Mouse (Mus musculus) heart, embryonic 14.5 days (tissue): ENCODE data around the gene Vars2. TPM values are rescaled to one million over a fixed set of nuclear protein-coding genes. Genes with fewer than 3 reads are reported as not detected.

Experiments
- ATAC-seq: fragments of 200-750 bp; cut with Nextera tagmentation; 2 replicates; pipeline ENCODE4 v1.8.0; 2017; ENCODE audit warnings: low read depth, moderate TSS enrichment; ENCODE audit not compliant: insufficient number of reproducible peaks, insufficient read depth, low FRiP score
- H3K27ac ChIP-seq, 2 experiments: fragments of 200-500 bp in 1 of 2; fragments of 300-500 bp in 1 of 2; sonication (generic) in 1 of 2; replicated peaks in 1 of 2; 2 replicates each; pipeline ENCODE4 v1.5.1; 2012 to 2014; ENCODE audit warnings: low read depth in 2 of 2, low read length in 2 of 2, control low read depth in 1 of 2, mild to moderate bottlenecking in 1 of 2, mixed read lengths in 1 of 2; ENCODE audit not compliant: control insufficient read depth in 1 of 2, insufficient read depth in 1 of 2
- H3K27me3 ChIP-seq: fragments of 300-500 bp; sonication (generic); 2 replicates; pipeline ENCODE4 v1.6.1; 2014; ENCODE audit warnings: mild to moderate bottlenecking, low read length, control low read depth; ENCODE audit not compliant: control insufficient read depth, insufficient read depth
- H3K36me3 ChIP-seq: fragments of 300-500 bp; sonication (generic); 2 replicates; pipeline ENCODE4 v1.6.1; 2014; ENCODE audit warnings: mild to moderate bottlenecking, control low read depth, low read length, mixed read lengths; ENCODE audit not compliant: control insufficient read depth, insufficient read depth
- H3K4me1 ChIP-seq, 2 experiments: fragments of 200-500 bp in 1 of 2; fragments of 300-500 bp in 1 of 2; sonication (generic) in 1 of 2; 2 replicates each; pipeline ENCODE4 v1.6.1; 2012 to 2014; ENCODE audit warnings: low read length in 2 of 2, control low read depth in 1 of 2, mixed read lengths in 1 of 2; ENCODE audit not compliant: control insufficient read depth in 2 of 2, insufficient read depth in 2 of 2
- H3K4me2 ChIP-seq: fragments of 300-500 bp; sonication (generic); 2 replicates; pipeline ENCODE4 v1.6.1; 2014; ENCODE audit warnings: mild to moderate bottlenecking, low read length
- H3K4me3 ChIP-seq, 2 experiments: fragments of 200-500 bp in 1 of 2; fragments of 300-500 bp in 1 of 2; sonication (generic) in 1 of 2; 2 replicates each; pipeline ENCODE4 v1.5.1; 2012 to 2014; ENCODE audit warnings: low read length in 2 of 2, mild to moderate bottlenecking in 2 of 2, control low read depth in 1 of 2, low read depth in 1 of 2, moderate library complexity in 1 of 2; ENCODE audit not compliant: control insufficient read depth in 1 of 2, insufficient read depth in 1 of 2
- H3K9ac ChIP-seq: fragments of 300-500 bp; sonication (generic); 2 replicates; pipeline ENCODE4 v1.6.1; 2014; ENCODE audit warnings: mild to moderate bottlenecking, low read length
- H3K9me3 ChIP-seq: fragments of 300-500 bp; sonication (generic); 2 replicates; pipeline ENCODE4 v1.6.1; 2016; ENCODE audit warnings: low read length, control low read depth; ENCODE audit not compliant: control insufficient read depth
- WGBS: fragments of 180-500 bp; shearing (Covaris S2); extraction: QIAGEN DNeasy Blood & Tissue Kit; methylation state at CpG from one replicate; pipeline ENCODE4 v1.1.7; 2014; 5-methylcytosine and 5-hydroxymethylcytosine counted together
- polyA plus RNA-seq: library from polyadenylated mRNA; unstranded; fragments of >200 nt; fragmentation: Nextera tagmentation; extraction: Ambion mirVana; gene quantifications from 2 replicates; pipeline ENCODE4 v1.2.1, GENCODE M21; 2014

Vars2 gene
- polyA plus RNA-seq, 1 experiment from 2014 or later: 10.8 TPM

GRCm38 (mm10) chr17:35643609-35644236 lies 23.7 kb downstream of the Vars2 start, which contains the start of gene Mucl3:
Gene Mucl3 (minus strand): TSS chr17:35643695.
- Histone ChIP-seq H3K27me3 (peaks cover 16% of the 10 kb centered on the region), H3K9me3 (no peaks in the 10 kb centered on the region), H3K4me2 (no peak within 1 kb of the TSS), H3K27ac (no peak within 1 kb of the TSS), H3K4me3 (no peak within 1 kb of the TSS), H3K4me1 (peaks cover 0 to 7% of the 10 kb centered on the region in 2 experiments; a peak in 2 of 4 replicates), H3K36me3 (no peaks in the 10 kb centered on the region), H3K9ac (no peak within 1 kb of the TSS)
- WGBS: 69% methylated on average over 13 of the region's 13 CpGs
- no peak for ATAC-seq

GRCm38 (mm10) chr17:35639352-35639751 lies 28.0 kb downstream of the Vars2 start:
- Histone ChIP-seq H3K36me3 (no peaks in the 10 kb centered on the region), H3K27ac (peak overlapping the region; percentile 62), H3K4me1 (peaks cover 3 to 12% of the 10 kb centered on the region in 2 experiments), H3K4me2 (peak overlapping the region; percentile 57), H3K9ac (no peak overlapping the region; the same call in 1 of the 2 replicates), H3K27me3 (peaks cover 12% of the 10 kb centered on the region), H3K9me3 (no peaks in the 10 kb centered on the region), H3K4me3 (peak overlapping the region in 1 of 2 experiments; percentile 10; a peak in 1 of 4 replicates)
- 29% methylated on average over 6 of the region's 6 CpGs for WGBS
- ATAC-seq: no peak

GRCm38 (mm10) chr17:35638475-35639190 lies 28.8 kb downstream of the Vars2 start:
- H3K27ac ChIP-seq: peak overlapping the region; percentile 62; a peak in 3 of 4 replicates
- peak overlapping the region in 1 of 2 experiments; percentile 17; a peak in 1 of 4 replicates for H3K4me3 ChIP-seq
- no peaks in the 10 kb centered on the region for H3K9me3 ChIP-seq
- peak; percentile 85 for ATAC-seq
- H3K36me3 ChIP-seq: no peaks in the 10 kb centered on the region
- peaks cover 6 to 12% of the 10 kb centered on the region in 2 experiments for H3K4me1 ChIP-seq
- WGBS: 13% methylated on average over 14 of the region's 14 CpGs
- H3K27me3 ChIP-seq: peaks cover 5% of the 10 kb centered on the region
- H3K9ac ChIP-seq: no peak overlapping the region
- H3K4me2 ChIP-seq: peak overlapping the region; percentile 57

GRCm38 (mm10) chr17:35636363-35636762 lies 31.0 kb downstream of the Vars2 start:
- ATAC-seq: no peak
- Histone ChIP-seq H3K27me3 (no peaks in the 10 kb centered on the region), H3K9me3 (no peaks in the 10 kb centered on the region), H3K4me2 (peak overlapping the region; percentile 67; the same call in 1 of the 2 replicates), H3K4me3 (no peak overlapping the region), H3K9ac (no peak overlapping the region), H3K27ac (no peak overlapping the region), H3K36me3 (no peaks in the 10 kb centered on the region), H3K4me1 (peaks cover 6 to 12% of the 10 kb centered on the region in 2 experiments)
- 31% methylated on average over 5 of the region's 5 CpGs for WGBS

- 2% methylated on average over 15 of the region's 15 CpGs for WGBS
- peak overlapping the region; percentile 67 for H3K4me2 ChIP-seq
- H3K9me3 ChIP-seq: no peaks in the 10 kb centered on the region
- peaks cover 6 to 12% of the 10 kb centered on the region in 2 experiments for H3K4me1 ChIP-seq
- ATAC-seq: no peak
- no peak overlapping the region for H3K27ac ChIP-seq
- H3K36me3 ChIP-seq: no peaks in the 10 kb centered on the region
- peak overlapping the region; percentile 35 to 37 for H3K4me3 ChIP-seq
- no peaks in the 10 kb centered on the region for H3K27me3 ChIP-seq
- H3K9ac ChIP-seq: peak overlapping the region; percentile 36; the same call in 1 of the 2 replicates
Measured at GRCm38 (mm10) chr17:35635699-35636111, 31.7 kb downstream of the Vars2 start.

GRCm38 (mm10) chr17:35635202-35635601 lies 32.2 kb downstream of the Vars2 start:
- Histone ChIP-seq H3K36me3 (no peaks in the 10 kb centered on the region), H3K27ac (no peak overlapping the region), H3K9ac (no peak overlapping the region), H3K4me1 (peaks cover 6 to 12% of the 10 kb centered on the region in 2 experiments), H3K4me3 (no peak overlapping the region), H3K4me2 (no peak overlapping the region), H3K27me3 (no peaks in the 10 kb centered on the region), H3K9me3 (no peaks in the 10 kb centered on the region)
- ATAC-seq: no peak
- WGBS: 77% methylated on average over 3 of the region's 3 CpGs

- ATAC-seq: 0 out of 2 replicates have a peak, but pooled peaks have one; percentile 29
- WGBS: 7% methylated on average over 1 of the region's 1 CpGs
- Histone ChIP-seq H3K9ac (no peak overlapping the region), H3K27me3 (no peaks in the 10 kb centered on the region), H3K9me3 (no peaks in the 10 kb centered on the region), H3K4me1 (peaks cover 5 to 6% of the 10 kb centered on the region in 2 experiments; a peak in 3 of 4 replicates), H3K4me2 (no peak overlapping the region), H3K4me3 (no peak overlapping the region), H3K27ac (no peak overlapping the region), H3K36me3 (no peaks in the 10 kb centered on the region)
Measured at GRCm38 (mm10) chr17:35633992-35634391, 33.4 kb downstream of the Vars2 start.
